Mouse (Mus musculus) forebrain, postnatal 0 days (tissue): ENCODE measurements around the gene Pmm1. TPM values are rescaled to one million over a fixed set of nuclear protein-coding genes. Genes with fewer than 3 reads are reported as not detected.
A peak's percentile ranks its signal among the peaks of the same experiment; 100 is the strongest.

Source experiments
- ATAC-seq: fragments of 200-750 bp; cut with Nextera tagmentation; 2 replicates; pipeline ENCODE4 v1.8.0; 2017; ENCODE audit warnings: mild to moderate bottlenecking, moderate library complexity
- DNase-seq: peaks from one replicate; pipeline ENCODE4 v3.0.0-alpha.2; 2015
- H3K27ac ChIP-seq: fragments of 300-500 bp; sonication (generic); 2 replicates; pipeline ENCODE4 v1.5.1; 2014; ENCODE audit warnings: low read depth, mild to moderate bottlenecking, antibody characterized with exemption, low read length, moderate library complexity, mixed read lengths
- H3K27me3 ChIP-seq: fragments of 300-500 bp; sonication (generic); 2 replicates; pipeline ENCODE4 v1.6.1; 2014; ENCODE audit warnings: mild to moderate bottlenecking, low read length, mixed read lengths; ENCODE audit not compliant: insufficient read depth
- H3K36me3 ChIP-seq: fragments of 300-500 bp; sonication (generic); 2 replicates; pipeline ENCODE4 v1.6.1; 2014; ENCODE audit warnings: mild to moderate bottlenecking, moderate library complexity; ENCODE audit not compliant: insufficient read depth
- H3K4me1 ChIP-seq: fragments of 300-500 bp; sonication (generic); 2 replicates; pipeline ENCODE4 v1.6.1; 2014; ENCODE audit warnings: antibody characterized with exemption; ENCODE audit not compliant: insufficient read depth
- H3K4me2 ChIP-seq: fragments of 300-500 bp; sonication (generic); 2 replicates; pipeline ENCODE4 v1.6.1; 2014; ENCODE audit warnings: low read depth, mild to moderate bottlenecking, moderate library complexity
- H3K4me3 ChIP-seq: fragments of 300-500 bp; sonication (generic); 2 replicates; pipeline ENCODE4 v1.5.1; 2014; ENCODE audit warnings: low read depth, low read length, mixed read lengths
- H3K9ac ChIP-seq: fragments of 300-500 bp; sonication (generic); 2 replicates; pipeline ENCODE4 v1.6.1; 2014; ENCODE audit warnings: mild to moderate bottlenecking
- H3K9me3 ChIP-seq: fragments of 300-500 bp; sonication (generic); 2 replicates; pipeline ENCODE4 v1.6.1; 2016; ENCODE audit warnings: low read length
- CTCF ChIP-seq: sonication (generic); IDR thresholded peaks from 2 replicates; pipeline ENCODE4 v1.5.1; 2016; ENCODE audit warnings: antibody characterized with exemption, control low read depth, low read depth
- WGBS: fragments of 180-500 bp; shearing (Covaris S2); extraction: QIAGEN DNeasy Blood & Tissue Kit; methylation state at CpG from one replicate; pipeline ENCODE4 v1.1.7; 2014; 5-methylcytosine and 5-hydroxymethylcytosine counted together
- polyA plus RNA-seq: library from polyadenylated mRNA; unstranded; fragments of >200 nt; fragmentation: Nextera tagmentation; extraction: Ambion mirVana; gene quantifications from 2 replicates; pipeline ENCODE4 v1.2.1, GENCODE M21; 2015
- total RNA-seq: library from RNA; depleted of rRNA; stranded (reverse); fragments of >200 nt; gene quantifications from 2 replicates; pipeline ENCODE4 v1.2.3, GENCODE M21; 2014

Pmm1 gene
- total and polyA plus RNA-seq, 2 experiments from 2014 or later, result 132 to 162 TPM

DNA sequence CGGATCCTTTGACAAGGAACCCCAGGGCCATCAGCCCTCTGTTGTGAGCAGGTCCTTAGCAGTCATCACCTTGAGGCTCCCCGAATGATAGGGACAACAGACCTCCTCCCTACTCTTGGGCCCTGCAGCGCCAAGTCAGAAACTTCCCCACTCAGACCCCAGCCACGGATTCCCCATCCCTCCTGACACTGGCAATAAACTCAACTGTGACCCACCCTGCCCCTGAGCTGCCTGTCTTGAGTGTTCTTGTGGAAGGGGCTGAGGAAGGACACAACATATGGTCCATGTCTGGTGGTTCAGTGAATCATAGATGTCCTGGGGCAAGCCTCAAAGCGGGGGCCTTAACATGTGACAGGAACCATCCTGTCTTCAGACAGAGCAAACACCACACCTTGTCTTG is 10.0 kb downstream of the Pmm1 start:
- H3K36me3 ChIP-seq, result peaks cover 83% of the 10 kb centered on the region
- no peak for TF ChIP-seq CTCF

DNA sequence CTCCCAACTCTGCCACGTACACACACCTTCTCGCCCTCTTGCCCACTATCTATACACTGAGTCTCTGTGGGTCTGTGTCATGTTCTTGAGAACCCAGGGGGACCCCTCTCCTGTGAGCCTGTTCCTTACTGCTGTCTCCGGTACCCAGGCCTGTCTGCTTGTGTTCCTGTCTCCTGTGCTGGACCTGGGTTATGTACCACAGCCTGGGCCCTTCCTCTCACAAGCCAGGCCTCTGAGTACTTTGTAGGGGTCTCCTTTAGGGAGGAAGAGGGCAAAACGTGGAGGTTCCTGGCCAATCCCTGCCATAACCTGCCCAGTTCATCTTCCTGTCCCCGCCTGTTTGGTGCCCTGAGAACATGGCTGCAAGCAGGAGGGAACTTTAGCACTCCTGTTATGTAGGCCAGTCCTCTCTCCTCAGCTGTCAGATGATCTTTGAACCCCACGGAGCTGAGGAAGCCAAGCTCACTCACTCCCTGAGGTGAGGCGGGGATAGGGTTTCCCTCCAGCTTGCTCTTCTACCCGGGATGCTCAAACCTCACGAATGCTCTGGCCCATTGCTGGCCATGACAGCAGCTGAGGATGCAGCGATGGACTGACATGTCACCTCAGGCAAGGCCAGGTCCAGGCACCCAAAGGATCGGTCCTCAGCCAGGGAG is 11.1 kb downstream of the Pmm1 start:
- H3K36me3 ChIP-seq, result peaks cover 72% of the 10 kb centered on the region

More for the DNA sequence above, 10.0 kb downstream of the Pmm1 start:
- H3K27me3 ChIP-seq, result no peaks in the 10 kb centered on the region
- ATAC-seq (no peak), DNase-seq (no peak)
- H3K4me2 ChIP-seq, result no peak overlapping the region
- WGBS, result 87% methylated on average over 5 of the region's 5 CpGs
- H3K9ac ChIP-seq, result no peak overlapping the region
- H3K4me3 ChIP-seq, result no peak overlapping the region
- no peaks in the 10 kb centered on the region for H3K4me1 ChIP-seq
- no peaks in the 10 kb centered on the region for H3K9me3 ChIP-seq
- no peak overlapping the region for H3K27ac ChIP-seq

DNA sequence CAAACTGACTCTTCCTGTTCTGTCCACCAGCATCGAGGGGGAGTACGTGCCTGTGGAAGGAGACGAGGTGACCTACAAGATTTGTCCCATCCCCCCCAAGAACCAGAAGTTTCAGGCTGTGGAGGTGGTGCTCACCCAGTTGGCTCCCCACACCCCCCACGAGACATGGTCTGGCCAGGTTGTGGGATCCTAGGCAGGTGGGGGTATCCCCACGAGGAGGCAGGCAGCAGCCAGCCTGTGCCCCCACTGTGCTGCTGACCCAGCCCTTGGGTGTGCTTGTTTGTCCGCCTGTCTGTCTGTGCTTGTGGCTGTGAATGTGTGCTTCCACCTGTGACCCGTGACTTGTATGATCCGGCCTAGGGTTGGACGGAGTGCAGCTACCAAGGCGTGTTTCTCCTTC is 11.7 kb downstream of the Pmm1 start:
- no peak for TF ChIP-seq CTCF
- Histone ChIP-seq H3K27me3 (no peaks in the 10 kb centered on the region), H3K27ac (no peak overlapping the region), H3K9me3 (no peaks in the 10 kb centered on the region), H3K4me1 (no peaks in the 10 kb centered on the region), H3K4me3 (no peak overlapping the region), H3K4me2 (no peak overlapping the region), H3K36me3 (peaks cover 67% of the 10 kb centered on the region), H3K9ac (no peak overlapping the region)
- ATAC-seq, result no peak
- no peak for DNase-seq
- 85% methylated on average over 10 of the region's 10 CpGs for WGBS

More for the DNA sequence above, 11.1 kb downstream of the Pmm1 start:
- H3K27ac ChIP-seq, result no peak overlapping the region
- no peak overlapping the region for H3K4me2 ChIP-seq
- DNase-seq, result no peak
- no peaks in the 10 kb centered on the region for H3K9me3 ChIP-seq
- TF ChIP-seq CTCF, result no peak
- WGBS, result 78% methylated on average over 11 of the region's 11 CpGs
- no peaks in the 10 kb centered on the region for H3K4me1 ChIP-seq
- H3K4me3 ChIP-seq, result no peak overlapping the region
- ATAC-seq, result no peak
- H3K27me3 ChIP-seq, result no peaks in the 10 kb centered on the region
- H3K9ac ChIP-seq, result no peak overlapping the region

DNA sequence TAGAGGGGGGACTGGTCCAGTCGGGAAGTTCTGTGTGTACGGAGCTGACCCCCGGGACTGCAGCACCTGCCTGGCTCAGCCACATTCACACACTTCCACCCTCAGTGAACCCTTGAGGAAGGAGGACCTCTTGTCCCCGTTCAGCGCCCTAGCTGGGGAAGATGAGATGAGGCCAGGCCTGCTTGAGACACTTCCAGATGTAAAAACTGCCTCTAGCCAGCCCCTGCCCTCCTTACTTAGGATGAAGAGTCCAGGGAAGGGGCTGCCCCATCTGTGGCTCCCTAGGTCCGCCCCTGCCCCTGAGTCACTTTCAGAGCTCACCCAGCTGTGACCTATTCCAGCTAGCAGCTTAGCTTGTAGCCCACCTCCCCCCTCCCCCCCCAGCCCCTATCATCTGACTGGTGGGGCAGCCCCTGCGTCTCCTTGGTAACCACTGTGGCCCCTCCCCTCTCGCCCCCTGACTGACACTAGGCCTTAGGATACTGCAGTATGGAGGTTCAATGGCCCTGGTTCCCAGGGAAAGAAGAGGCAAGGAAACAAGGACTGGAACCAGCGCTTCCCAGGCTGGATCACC is 17.5 kb downstream of the Pmm1 start:
- Histone ChIP-seq H3K4me3 (no peak overlapping the region), H3K9me3 (no peaks in the 10 kb centered on the region), H3K4me2 (no peak overlapping the region), H3K27me3 (no peaks in the 10 kb centered on the region), H3K27ac (no peak overlapping the region), H3K9ac (no peak overlapping the region), H3K36me3 (peaks cover 24% of the 10 kb centered on the region), H3K4me1 (no peaks in the 10 kb centered on the region)
- 18% methylated on average over 9 of the region's 9 CpGs for WGBS
- ATAC-seq, result peak; percentile 24; the same call in 1 of the 2 replicates
- TF ChIP-seq CTCF, result no peak
- no peak for DNase-seq

DNA sequence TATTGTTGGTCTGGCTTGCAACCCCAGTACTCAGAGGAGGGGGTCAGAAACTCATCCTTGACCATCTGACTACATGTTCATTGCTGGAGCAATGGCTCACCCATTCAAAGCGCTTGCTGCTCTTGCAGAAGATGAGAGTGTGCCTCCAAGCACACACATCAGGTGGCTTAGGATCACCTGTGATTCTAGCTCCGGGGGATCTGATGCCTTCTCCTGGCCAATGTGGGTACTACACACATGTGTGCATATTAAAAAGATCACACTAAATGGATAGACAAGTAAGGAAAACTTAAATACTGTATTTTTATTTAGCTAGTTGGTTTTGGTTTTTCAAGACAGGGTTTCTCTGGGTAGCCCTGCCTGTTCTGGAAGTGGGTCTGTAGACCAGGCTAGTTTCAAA is 19.7 kb downstream of the Pmm1 start:
- Histone ChIP-seq H3K9me3 (no peaks in the 10 kb centered on the region), H3K27ac (no peak overlapping the region), H3K4me2 (no peak overlapping the region), H3K27me3 (no peaks in the 10 kb centered on the region), H3K9ac (no peak overlapping the region), H3K36me3 (peaks cover 6% of the 10 kb centered on the region; the same call in 1 of the 2 replicates), H3K4me1 (0 out of 2 replicates have a peak, but pooled peaks cover 4% of the 10 kb centered on the region), H3K4me3 (no peak overlapping the region)
- peak; percentile 35 for TF ChIP-seq CTCF
- ATAC-seq, result no peak
- DNase-seq, result no peak
- WGBS, result 98% methylated on average over 2 of the region's 2 CpGs

DNA sequence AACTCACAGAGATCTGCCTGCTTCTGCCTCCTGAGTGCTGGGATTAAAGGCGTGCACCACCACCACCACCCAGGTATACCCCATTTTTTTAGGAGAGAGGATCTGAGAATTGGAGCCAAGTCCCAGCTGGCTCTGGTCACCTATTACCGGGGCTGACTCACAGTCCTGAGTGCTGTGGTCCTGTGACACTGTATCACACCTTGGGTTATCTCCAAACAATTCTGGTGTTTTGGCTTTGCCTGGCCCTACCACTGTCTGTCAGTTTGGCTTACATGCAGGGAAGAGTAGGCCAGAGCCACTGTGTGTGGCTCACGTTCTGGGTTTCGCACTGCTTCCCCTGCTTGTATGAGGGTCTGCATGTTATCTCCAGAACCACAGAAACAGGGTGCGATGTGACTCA is 20.5 kb downstream of the Pmm1 start:
- DNase-seq (no peak), ATAC-seq (no peak)
- Histone ChIP-seq H3K4me2 (no peak overlapping the region), H3K4me3 (no peak overlapping the region), H3K9me3 (no peaks in the 10 kb centered on the region), H3K4me1 (0 out of 2 replicates have a peak, but pooled peaks cover 4% of the 10 kb centered on the region), H3K27me3 (no peaks in the 10 kb centered on the region), H3K9ac (no peak overlapping the region), H3K36me3 (peaks cover 6% of the 10 kb centered on the region; the same call in 1 of the 2 replicates), H3K27ac (no peak overlapping the region)
- TF ChIP-seq CTCF, result no peak
- 92% methylated on average over 5 of the region's 5 CpGs for WGBS

DNA sequence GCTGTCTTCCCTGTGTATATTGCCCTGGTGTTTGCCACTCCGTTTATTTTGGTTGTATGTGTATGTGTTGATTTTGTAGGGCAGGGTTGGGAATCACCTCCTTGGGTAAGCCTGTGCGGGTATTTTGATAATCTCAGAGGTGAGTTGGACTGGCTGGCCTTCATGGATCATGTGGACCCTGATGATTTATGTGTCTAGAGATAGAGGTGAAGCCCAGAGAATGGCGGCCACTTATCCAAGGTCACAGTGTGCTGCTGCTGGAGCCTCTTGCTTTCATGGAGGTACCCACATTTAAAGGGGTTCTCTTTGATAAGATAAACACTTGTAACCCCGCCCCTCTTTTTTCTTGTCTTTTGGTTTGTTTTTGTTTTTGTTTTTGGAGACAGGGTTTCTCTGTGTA is 21.0 kb downstream of the Pmm1 start:
- Histone ChIP-seq H3K9ac (no peak overlapping the region), H3K27me3 (no peaks in the 10 kb centered on the region), H3K36me3 (peaks cover 6% of the 10 kb centered on the region; the same call in 1 of the 2 replicates), H3K27ac (no peak overlapping the region), H3K4me3 (no peak overlapping the region), H3K9me3 (no peaks in the 10 kb centered on the region), H3K4me2 (no peak overlapping the region), H3K4me1 (0 out of 2 replicates have a peak, but pooled peaks cover 4% of the 10 kb centered on the region)
- 89% methylated on average over 4 of the region's 4 CpGs for WGBS
- no peak for TF ChIP-seq CTCF
- ATAC-seq (no peak), DNase-seq (no peak)
